Comparison of ENCODE assay signal across 9 mouse cellular contexts in the genomic region with DNA sequence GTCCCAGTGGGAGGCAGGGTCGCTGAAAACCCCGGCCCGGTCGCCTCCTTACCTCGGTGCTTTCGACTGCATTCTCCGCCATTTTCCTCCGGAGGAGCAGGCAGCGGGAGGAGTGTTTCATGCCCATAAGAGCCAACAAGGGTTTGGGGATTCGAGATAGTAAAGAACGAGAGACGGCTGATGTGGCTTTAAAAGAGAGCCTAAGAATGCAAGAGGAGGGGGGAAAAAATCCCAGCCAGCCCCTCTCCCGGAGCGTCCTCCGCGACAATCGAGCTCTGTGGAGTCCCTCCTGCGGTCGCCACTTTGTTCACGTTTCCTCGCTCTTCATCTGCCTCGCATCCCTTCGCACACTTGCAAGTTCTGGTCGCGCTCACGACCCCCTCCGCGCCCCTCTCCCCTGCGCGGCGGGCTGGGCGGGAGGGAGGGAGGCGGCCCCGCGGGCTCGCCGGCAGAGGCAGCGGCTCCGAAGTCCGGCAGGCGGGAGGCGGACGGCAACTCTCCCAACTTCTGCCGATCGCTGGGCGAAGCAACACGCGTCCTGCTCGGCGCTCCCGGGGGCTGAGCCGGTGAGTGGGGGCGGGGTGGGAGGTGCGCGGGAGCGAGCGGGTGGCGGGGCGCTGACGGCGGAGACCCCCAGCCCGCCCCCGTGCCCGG. TPM values are rescaled to one million over a fixed set of nuclear protein-coding genes. Genes with fewer than 3 reads are reported as not detected.
DNase-seq lines count a peak whose midpoint lies in the region; ATAC-seq lines count a peak whose summit lies in the region.
"Had no signal": no experiment of that assay in that cellular context is flagged by ENCODE, and none has a peak within 500 bp of the region (broad histone marks: within the 10 kb centered on the region; RNA-seq: fewer than 3 reads in every experiment).

No protein-coding gene starts in this region.

- no peaks in the 10 kb centered on the region for H3K36me3 ChIP-seq in kidney, embryonic 14.5 days (ENCODE audit: control insufficient read depth, insufficient read depth, low read length)
- no peaks in the 10 kb centered on the region for H3K36me3 ChIP-seq in embryonic facial prominence, embryonic 15.5 days
- no peaks in the 10 kb centered on the region for H3K36me3 ChIP-seq in stomach, embryonic 14.5 days (ENCODE audit: control insufficient read depth, insufficient read depth, low read length)
- H3K36me3 ChIP-seq: G1E had no signal

- peaks cover 11% of the 10 kb centered on the region for H3K4me1 ChIP-seq in kidney, embryonic 14.5 days (ENCODE audit: control insufficient read depth, insufficient read depth, low read length)
- peaks cover 39% of the 10 kb centered on the region for H3K4me1 ChIP-seq in embryonic facial prominence, embryonic 15.5 days
- H3K4me1 ChIP-seq in stomach, embryonic 14.5 days (ENCODE audit: control insufficient read depth, insufficient read depth, low read length), result peaks cover 5% of the 10 kb centered on the region; the same call in 1 of the 2 replicates

- peak overlapping the region; percentile 90 for H3K4me2 ChIP-seq in kidney, embryonic 14.5 days (replicated peaks; ENCODE audit: low read depth, low read length)
- H3K4me2 ChIP-seq in embryonic facial prominence, embryonic 15.5 days (replicated peaks), result peak overlapping the region; percentile 80
- H3K4me2 ChIP-seq in stomach, embryonic 14.5 days (replicated peaks; ENCODE audit: low read depth, low read length), result peak overlapping the region; percentile 64

- no peak for DNase-seq in kidney, adult 11 months
- peak; percentile 62 for DNase-seq in brain, adult 2 months (ENCODE audit: low read depth, low spot score)
- peak; percentile 37 for DNase-seq in left cerebral cortex, postnatal 4 days
- no peak for DNase-seq in gastrocnemius, postnatal 36 days

- intact Hi-C loops in left cerebral cortex, postnatal 4 days (cut with DNase I), result loop anchor here (5.0 to 10.0 kb wide), 3 partner anchors 116 to 151 kb away; a partner anchor contains a TSS
- intact Hi-C loops in gastrocnemius, postnatal 36 days (cut with DNase I), result loop anchor here (5.0 kb wide), 1 partner anchor 149 kb away; no protein-coding TSS in a partner anchor

- H3K9me3 ChIP-seq in kidney, embryonic 14.5 days (ENCODE audit: control insufficient read depth, low read length), result no peaks in the 10 kb centered on the region
- H3K9me3 ChIP-seq in embryonic facial prominence, embryonic 15.5 days (replicated peaks), result no peaks in the 10 kb centered on the region
- no peaks in the 10 kb centered on the region for H3K9me3 ChIP-seq in stomach, embryonic 14.5 days (ENCODE audit: control insufficient read depth, low read depth, low read length)

- no peak overlapping the region for H3K27ac ChIP-seq in kidney, embryonic 14.5 days (ENCODE audit: low read depth, low read length)
- no peak overlapping the region for H3K27ac ChIP-seq in embryonic facial prominence, embryonic 15.5 days (replicated peaks)
- no peak overlapping the region for H3K27ac ChIP-seq in stomach, embryonic 14.5 days (ENCODE audit: low read length)

- no peak overlapping the region for H3K9ac ChIP-seq in kidney, embryonic 14.5 days (ENCODE audit: low read depth, low read length)
- no peak overlapping the region for H3K9ac ChIP-seq in embryonic facial prominence, embryonic 15.5 days
- H3K9ac ChIP-seq in stomach, embryonic 14.5 days (replicated peaks; ENCODE audit: low read depth, low read length), result no peak overlapping the region

- under 1% methylated on average over 44 of the region's 64 CpGs for WGBS in kidney, embryonic 14.5 days
- WGBS in embryonic facial prominence, embryonic 15.5 days, result under 1% methylated on average over 59 of the region's 64 CpGs
- under 1% methylated on average over 57 of the region's 64 CpGs for WGBS in stomach, embryonic 14.5 days

- H3K4me3 ChIP-seq in kidney, embryonic 14.5 days (ENCODE audit: low read length), result peak overlapping the region; percentile 42
- peak overlapping the region; percentile 43 for H3K4me3 ChIP-seq in embryonic facial prominence, embryonic 15.5 days (replicated peaks)
- H3K4me3 ChIP-seq in stomach, embryonic 14.5 days (ENCODE audit: low read depth, low read length), result peak overlapping the region; percentile 29

- peaks cover 69% of the 10 kb centered on the region for H3K27me3 ChIP-seq in kidney, embryonic 14.5 days (ENCODE audit: control insufficient read depth, insufficient read depth, low read length)
- peaks cover 83% of the 10 kb centered on the region for H3K27me3 ChIP-seq in embryonic facial prominence, embryonic 15.5 days
- peaks cover 60% of the 10 kb centered on the region for H3K27me3 ChIP-seq in stomach, embryonic 14.5 days (ENCODE audit: control insufficient read depth, insufficient read depth, low read length)

- 0 out of 2 replicates have a peak, but pooled peaks have one; percentile 16 for ATAC-seq in kidney, embryonic 14.5 days (ENCODE audit: low FRiP score, low TSS enrichment)
- no peak for ATAC-seq in embryonic facial prominence, embryonic 15.5 days (ENCODE audit: insufficient number of reproducible peaks, low FRiP score, low TSS enrichment, low read depth)
- no peak for ATAC-seq in stomach, embryonic 14.5 days (ENCODE audit: insufficient number of reproducible peaks, insufficient read depth, low FRiP score, low read depth)
- ATAC-seq in megakaryocyte progenitor cell, adult 5-6 weeks (replicated peaks; ENCODE audit: poor library complexity), result no peak

RNA-seq across cellular contexts. Expression of a gene that starts 0.5 kb away (rescaled TPM):
- 0.16 TPM in 1 of 2 replicates, not detected in the other for polyA plus RNA-seq in kidney, embryonic 14.5 days (2014; fragmentation: Nextera tagmentation; extraction: Ambion mirVana)
- 1.1 and 2.0 TPM in 2 replicates for polyA plus RNA-seq in embryonic facial prominence, embryonic 15.5 days (2015; fragmentation: Nextera tagmentation; extraction: Ambion mirVana)
- total RNA-seq in left cerebral cortex, postnatal 4 days (2021), result 10 to 100 TPM; 59.6 to 63.5 TPM
- 0.13 TPM in 1 of 2 replicates, not detected in the other for polyA plus RNA-seq in stomach, embryonic 14.5 days (2014; fragmentation: Nextera tagmentation; extraction: Ambion mirVana)
- not detected for total RNA-seq in gastrocnemius, postnatal 36 days (2021)
- not detected in 2 replicates for total RNA-seq in megakaryocyte progenitor cell, adult 5-6 weeks (2015)
- total RNA-seq in megakaryocyte progenitor cell, adult 5-6 weeks (2017), result not detected in 2 replicates
- polyA plus RNA-seq: G1E had no signal

Comparison
In these comparisons a context has a peak if more than half of its experiments do, and no peak if none do; other contexts are left out.
1. DNase-seq: peak in brain, adult 2 months (single experiment) and left cerebral cortex, postnatal 4 days (single experiment); none in kidney, adult 11 months (single experiment) and gastrocnemius, postnatal 36 days (0 of 2).
2. RNA of a gene that starts 0.5 kb away (total RNA-seq): 59.6 to 63.5 TPM in left cerebral cortex, postnatal 4 days; not detected in gastrocnemius, postnatal 36 days and not detected in megakaryocyte progenitor cell, adult 5-6 weeks; every median in the first group is over 10 times any median in the second.
3. Peak in every context shown above with its lines, with median percentiles within 50 percentile points of each other: H3K4me2 ChIP-seq and H3K4me3 ChIP-seq.